Mouse (Mus musculus): Measurements from ENCODE around the gene Pced1b.

GRCm38 (mm10) chr15:97383523-97384141 is 136.7 kb downstream of the Pced1b start:
- TF ChIP-seq CTCF (IDR thresholded peaks at IDR 0.05; ENCODE audit: insufficient read depth, low read length) (no peak), POLR2A (IDR thresholded peaks at IDR 0.05; ENCODE audit: borderline replicate concordance, extremely low read depth, low read depth, low read length) (no peak)
